Mouse (Mus musculus) kidney, postnatal 0 days (tissue): ENCODE measurements around the gene Hrct1. TPM values are rescaled to one million over a fixed set of nuclear protein-coding genes. Genes with fewer than 3 reads are reported as not detected.

ENCODE experiments used
- ATAC-seq: fragments of 200-750 bp; cut with Nextera tagmentation; replicated peaks from 2 replicates; pipeline ENCODE4 v1.8.0; 2017; ENCODE audit warnings: low read depth, moderate number of reproducible peaks, moderate TSS enrichment, moderate library complexity; ENCODE audit not compliant: low FRiP score
- DNase-seq: peaks from one replicate; pipeline ENCODE4 v3.0.0-alpha.2; 2016; ENCODE audit warnings: low spot score
- H3K27ac ChIP-seq: fragments of 300-500 bp; sonication (generic); 2 replicates; pipeline ENCODE4 v1.5.1; 2014; ENCODE audit warnings: mild to moderate bottlenecking
- H3K27me3 ChIP-seq: fragments of 300-500 bp; sonication (generic); 2 replicates; pipeline ENCODE4 v1.6.1; 2014; ENCODE audit warnings: low read length, mixed read lengths; ENCODE audit not compliant: insufficient read depth
- H3K36me3 ChIP-seq: fragments of 300-500 bp; sonication (generic); 2 replicates; pipeline ENCODE4 v1.6.1; 2014; ENCODE audit warnings: low read length, mixed read lengths; ENCODE audit not compliant: insufficient read depth
- H3K4me1 ChIP-seq: fragments of 300-500 bp; sonication (generic); replicated peaks from 2 replicates; pipeline ENCODE4 v1.6.1; 2014; ENCODE audit warnings: antibody characterized with exemption, low read length, mixed read lengths; ENCODE audit not compliant: insufficient read depth
- H3K4me2 ChIP-seq: fragments of 300-500 bp; sonication (generic); 2 replicates; pipeline ENCODE4 v1.6.1; 2014; ENCODE audit warnings: mild to moderate bottlenecking, low read length, moderate library complexity, mixed read lengths
- H3K4me3 ChIP-seq: fragments of 300-500 bp; sonication (generic); replicated peaks from 2 replicates; pipeline ENCODE4 v1.5.1; 2014; ENCODE audit warnings: low read depth, low read length
- H3K9ac ChIP-seq: fragments of 300-500 bp; sonication (generic); 2 replicates; pipeline ENCODE4 v1.6.1; 2014; ENCODE audit warnings: low read depth, low read length
- H3K9me3 ChIP-seq: fragments of 300-500 bp; sonication (generic); replicated peaks from 2 replicates; pipeline ENCODE4 v1.6.1; 2016; ENCODE audit warnings: low read length, inconsistent platforms, mixed read lengths
- CTCF ChIP-seq: IDR thresholded peaks from 2 replicates; pipeline ENCODE4 v1.5.1; 2016; ENCODE audit warnings: antibody characterized with exemption, low read depth, mild to moderate bottlenecking, moderate library complexity
- WGBS: fragments of 180-500 bp; shearing (Covaris S2); extraction: QIAGEN DNeasy Blood & Tissue Kit; methylation state at CpG from one replicate; pipeline ENCODE4 v1.1.7; 2014; 5-methylcytosine and 5-hydroxymethylcytosine counted together
- polyA plus RNA-seq: library from polyadenylated mRNA; unstranded; fragments of >200 nt; fragmentation: Nextera tagmentation; extraction: Ambion mirVana; gene quantifications from 2 replicates; pipeline ENCODE4 v1.2.1, GENCODE M21; 2015

Gene Hrct1
- polyA plus RNA-seq, 1 experiment from 2014 or later: 3.2 TPM

DNA sequence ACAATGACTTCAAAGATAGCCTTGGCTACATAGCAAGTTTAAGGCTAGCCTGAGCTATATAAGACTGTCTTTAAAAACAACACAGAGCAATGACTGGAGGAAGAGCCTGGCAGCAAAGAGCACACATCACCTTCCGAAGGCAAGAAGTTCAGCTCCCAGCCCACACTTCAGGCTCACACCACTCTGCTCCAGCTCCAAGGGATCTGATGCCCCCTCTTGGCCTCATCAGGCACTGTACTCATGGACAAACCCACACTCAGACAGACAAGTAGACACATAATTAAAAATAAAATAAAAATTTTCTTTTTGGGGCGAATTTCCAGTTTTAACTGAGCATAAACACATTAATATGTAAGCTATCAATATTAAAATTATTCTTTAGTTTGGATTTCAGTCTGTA, 34.3 kb downstream of the Hrct1 start:
- WGBS: 84% methylated on average over 2 of the region's 2 CpGs
- TF ChIP-seq CTCF: peak; percentile 8; the same call in 1 of the 2 replicates
- no peak overlapping the region for H3K4me3 ChIP-seq
- no peak overlapping the region for H3K9ac ChIP-seq
- ATAC-seq (no peak), DNase-seq (no peak)
- H3K4me2 ChIP-seq: no peak overlapping the region
- no peaks in the 10 kb centered on the region for H3K36me3 ChIP-seq
- no peaks in the 10 kb centered on the region for H3K27me3 ChIP-seq
- H3K27ac ChIP-seq: no peak overlapping the region
- H3K4me1 ChIP-seq: peaks cover 4% of the 10 kb centered on the region; the same call in 1 of the 2 replicates
- H3K9me3 ChIP-seq: no peaks in the 10 kb centered on the region

DNA sequence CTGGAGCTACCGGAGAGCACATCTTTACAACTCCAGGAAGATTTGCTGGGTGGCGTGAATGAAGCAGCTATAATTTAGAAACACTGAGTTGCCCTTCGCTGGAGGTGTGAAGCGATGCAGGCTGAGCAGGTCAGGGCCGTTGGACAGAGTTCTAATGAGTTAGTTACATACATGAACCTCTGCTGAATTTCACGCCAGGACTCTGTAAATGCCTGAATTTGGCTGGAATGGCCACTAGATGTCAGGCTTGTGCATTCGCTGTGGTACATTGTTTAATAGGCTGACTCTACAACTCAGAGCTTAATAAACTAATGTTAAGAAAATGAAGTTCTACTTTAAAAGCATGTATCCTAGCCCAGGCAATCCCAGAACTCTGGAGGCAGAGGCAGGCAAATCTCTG, 36.4 kb downstream of the Hrct1 start:
- H3K9me3 ChIP-seq: no peaks in the 10 kb centered on the region
- H3K4me3 ChIP-seq: no peak overlapping the region
- H3K36me3 ChIP-seq: no peaks in the 10 kb centered on the region
- H3K4me2 ChIP-seq: no peak overlapping the region
- ATAC-seq: no peak
- peak; percentile 79 for DNase-seq
- no peaks in the 10 kb centered on the region for H3K27me3 ChIP-seq
- peaks cover 4% of the 10 kb centered on the region; the same call in 1 of the 2 replicates for H3K4me1 ChIP-seq
- TF ChIP-seq CTCF: peak; percentile 89
- H3K9ac ChIP-seq: no peak overlapping the region
- WGBS: 13% methylated on average over 7 of the region's 7 CpGs
- no peak overlapping the region for H3K27ac ChIP-seq

DNA sequence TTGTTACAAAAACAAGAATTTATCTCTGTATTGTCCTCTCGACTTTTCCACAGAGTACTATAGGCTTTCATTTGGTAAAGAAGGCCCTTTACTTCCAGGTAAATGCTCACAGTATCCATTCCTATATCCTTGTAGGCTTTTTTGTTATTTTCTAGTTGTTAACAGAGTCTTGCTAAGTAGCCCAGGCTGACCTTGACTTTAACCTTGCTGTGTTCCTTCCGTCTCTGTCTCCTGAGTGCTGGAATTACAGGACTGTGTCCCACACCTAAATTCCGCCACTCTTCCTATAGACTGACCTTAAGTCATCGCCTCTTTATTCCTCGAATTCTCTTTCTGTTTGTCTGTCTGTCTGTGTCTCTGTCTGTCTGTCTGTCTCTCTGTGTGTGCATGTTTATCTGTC, 41.4 kb downstream of the Hrct1 start:
- no peaks in the 10 kb centered on the region for H3K27me3 ChIP-seq
- no peak overlapping the region for H3K9ac ChIP-seq
- ATAC-seq (no peak), DNase-seq (no peak)
- TF ChIP-seq CTCF: no peak
- no peaks in the 10 kb centered on the region for H3K4me1 ChIP-seq
- H3K27ac ChIP-seq: no peak overlapping the region
- WGBS: 78% methylated on average over 5 of the region's 5 CpGs
- H3K4me3 ChIP-seq: no peak overlapping the region
- H3K4me2 ChIP-seq: no peak overlapping the region
- no peaks in the 10 kb centered on the region for H3K9me3 ChIP-seq
- no peaks in the 10 kb centered on the region for H3K36me3 ChIP-seq

DNA sequence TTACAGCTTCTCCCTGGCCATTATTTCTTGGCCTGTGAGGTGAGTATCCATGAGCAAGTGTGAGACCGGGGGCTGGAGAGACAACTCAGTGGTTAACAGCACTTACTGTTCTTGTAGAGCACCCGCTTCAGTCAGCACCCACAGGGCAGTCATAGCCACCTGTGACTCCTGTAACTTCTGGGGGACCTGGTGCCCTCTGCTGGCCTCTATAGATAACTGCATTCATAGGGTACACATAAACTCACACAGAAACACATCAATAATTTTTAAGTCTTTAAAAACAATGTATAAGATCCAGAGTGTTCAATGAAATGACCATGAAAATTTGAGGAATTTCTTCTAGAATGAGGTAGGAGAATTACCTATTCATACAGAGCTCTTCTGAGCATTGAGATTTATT, 42.4 kb downstream of the Hrct1 start:
- ATAC-seq (no peak), DNase-seq (no peak)
- Histone ChIP-seq H3K27me3 (no peaks in the 10 kb centered on the region), H3K4me2 (no peak overlapping the region), H3K4me3 (no peak overlapping the region), H3K27ac (no peak overlapping the region), H3K9ac (no peak overlapping the region), H3K9me3 (no peaks in the 10 kb centered on the region), H3K4me1 (no peaks in the 10 kb centered on the region), H3K36me3 (no peaks in the 10 kb centered on the region)
- TF ChIP-seq CTCF: peak; percentile 17; the same call in 1 of the 2 replicates
- WGBS: 97% methylated on average over 2 of the region's 2 CpGs

DNA sequence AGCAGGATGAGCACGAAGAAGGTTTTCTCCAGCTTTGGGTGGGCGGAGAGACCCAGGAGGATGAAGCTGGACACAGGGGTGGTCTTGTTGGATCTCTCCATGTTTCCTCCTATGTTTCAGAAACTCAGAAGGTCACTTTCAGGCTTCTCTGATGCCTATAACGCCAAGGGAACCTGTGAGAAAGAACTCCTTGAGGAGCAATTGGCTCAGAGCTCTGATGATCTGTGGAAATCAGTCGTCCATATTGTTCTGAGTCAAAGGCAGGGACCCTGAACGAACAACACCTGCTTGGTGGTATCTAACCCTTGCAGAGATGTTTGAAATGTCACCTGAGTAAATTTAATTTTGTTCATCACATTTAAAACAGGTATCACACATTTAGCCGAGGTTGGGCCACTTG, 43.9 kb downstream of the Hrct1 start, which contains the start of gene Olfr159:
Olfr159 (minus strand) TSS at position 101 of the 400 bp plus-strand sequence.
- no peaks in the 10 kb centered on the region for H3K9me3 ChIP-seq
- H3K27me3 ChIP-seq: no peaks in the 10 kb centered on the region
- ATAC-seq: no peak
- 77% methylated on average over 6 of the region's 6 CpGs for whole genome bisulfite sequencing
- no peaks in the 10 kb centered on the region for H3K36me3 ChIP-seq
- DNase-seq: no peak
- no peak for TF ChIP-seq CTCF
- no peak within 1 kb of the TSS for H3K27ac ChIP-seq
- no peaks in the 10 kb centered on the region for H3K4me1 ChIP-seq
- no peak within 1 kb of the TSS for H3K4me2 ChIP-seq
- no peak within 1 kb of the TSS for H3K4me3 ChIP-seq
- no peak within 1 kb of the TSS for H3K9ac ChIP-seq

DNA sequence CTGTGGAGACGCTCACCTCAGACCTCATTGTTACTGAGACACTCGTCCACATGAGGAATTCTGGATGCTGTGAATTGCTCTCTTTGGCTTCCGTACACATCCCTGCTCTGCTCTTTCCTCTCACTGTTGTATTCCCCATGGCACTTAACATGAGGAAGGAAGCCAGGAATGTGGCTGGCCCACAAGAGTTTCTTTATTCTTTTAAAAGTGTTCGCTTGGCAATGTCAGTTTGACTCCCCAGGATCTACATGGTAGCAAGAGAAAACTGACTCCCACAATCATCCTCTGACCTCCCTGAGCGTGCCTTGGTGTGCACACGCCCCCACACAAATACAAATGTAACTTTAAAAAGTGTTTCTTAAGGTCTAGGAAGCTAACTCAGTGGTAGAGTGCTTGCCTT, 44.6 kb downstream of the Hrct1 start:
- H3K27me3 ChIP-seq: no peaks in the 10 kb centered on the region
- H3K4me1 ChIP-seq: no peaks in the 10 kb centered on the region
- H3K36me3 ChIP-seq: no peaks in the 10 kb centered on the region
- ATAC-seq (no peak), DNase-seq (no peak)
- no peak overlapping the region for H3K4me3 ChIP-seq
- TF ChIP-seq CTCF: no peak
- no peaks in the 10 kb centered on the region for H3K9me3 ChIP-seq
- no peak overlapping the region for H3K4me2 ChIP-seq
- H3K9ac ChIP-seq: no peak overlapping the region
- WGBS: 30% methylated on average over 6 of the region's 6 CpGs
- no peak overlapping the region for H3K27ac ChIP-seq

DNA sequence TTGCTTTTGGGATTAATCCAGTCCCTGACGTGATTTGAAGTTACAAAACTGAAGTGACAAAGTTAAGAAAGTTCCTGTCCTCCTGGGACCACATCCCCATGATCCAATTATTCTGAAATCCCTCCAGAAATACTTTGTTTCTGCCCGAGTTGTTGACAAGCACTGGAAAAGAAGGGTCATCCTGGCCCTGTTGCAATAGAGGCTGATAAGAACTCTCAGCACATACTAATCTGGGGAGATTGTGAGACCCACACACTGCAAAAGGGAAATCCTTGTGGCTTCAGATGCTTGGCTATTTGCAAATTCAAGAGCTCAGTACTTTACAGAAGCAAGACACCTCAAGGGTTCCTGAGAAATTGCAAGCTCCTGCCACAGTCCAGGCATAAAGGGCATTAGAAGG, 45.3 kb downstream of the Hrct1 start:
- Histone ChIP-seq H3K27me3 (no peaks in the 10 kb centered on the region), H3K27ac (no peak overlapping the region), H3K9ac (no peak overlapping the region), H3K4me3 (no peak overlapping the region), H3K4me1 (no peaks in the 10 kb centered on the region), H3K4me2 (no peak overlapping the region), H3K36me3 (no peaks in the 10 kb centered on the region), H3K9me3 (no peaks in the 10 kb centered on the region)
- DNase-seq (no peak), ATAC-seq (no peak)
- WGBS: 58% methylated on average over 2 of the region's 2 CpGs
- no peak for TF ChIP-seq CTCF

Other genes with a start within 250 kb of the Hrct1 start
- not detected in 2 replicates for gene Sit1, start 243.5 kb upstream of the Hrct1 start, polyA plus RNA-seq
- 104 and 107 TPM in 2 replicates for gene Ccdc107, start 234.3 kb upstream of the Hrct1 start, polyA plus RNA-seq
- 15.2 and 15.4 TPM in 2 replicates for gene Arhgef39, start 227.5 kb upstream of the Hrct1 start, polyA plus RNA-seq
- 0.48 and 1.3 TPM in 2 replicates for gene Car9, start 220.2 kb upstream of the Hrct1 start, polyA plus RNA-seq
- gene Tpm2, start 203.4 kb upstream of the Hrct1 start, polyA plus RNA-seq: 164 and 176 TPM in 2 replicates
- 74.1 and 76.5 TPM in 2 replicates for gene Creb3, start 164.9 kb upstream of the Hrct1 start, polyA plus RNA-seq
- gene Tln1, start 164.5 kb upstream of the Hrct1 start, polyA plus RNA-seq: 64.9 and 65.8 TPM in 2 replicates
- gene Rgp1, start 148.5 kb upstream of the Hrct1 start, polyA plus RNA-seq: 15.9 and 17.8 TPM in 2 replicates
- gene Gba2, start 148.3 kb upstream of the Hrct1 start, polyA plus RNA-seq: 14.2 and 15.9 TPM in 2 replicates
- gene Msmp, start 142.7 kb upstream of the Hrct1 start, polyA plus RNA-seq: 2.0 and 2.5 TPM in 2 replicates
- 7.2 and 8.6 TPM in 2 replicates for gene Npr2, start 95.3 kb upstream of the Hrct1 start, polyA plus RNA-seq
- gene Spag8, start 73.6 kb upstream of the Hrct1 start, polyA plus RNA-seq: 0.79 and 0.96 TPM in 2 replicates
- gene Hint2, start 70.7 kb upstream of the Hrct1 start, polyA plus RNA-seq: 236 and 263 TPM in 2 replicates
- gene Tmem8b, start 58.2 kb upstream of the Hrct1 start, polyA plus RNA-seq: 2.0 and 2.2 TPM in 2 replicates
- 2.9 and 3.8 TPM in 2 replicates for gene Fam221b, start 58.0 kb upstream of the Hrct1 start, polyA plus RNA-seq
- not detected in 2 replicates for gene Olfr70, start 26.4 kb upstream of the Hrct1 start, polyA plus RNA-seq
- not detected in 2 replicates for gene Olfr71, start 16.9 kb upstream of the Hrct1 start, polyA plus RNA-seq
- 0.40 and 0.43 TPM in 2 replicates for gene Spaar, start 2.8 kb downstream of the Hrct1 start, polyA plus RNA-seq
- not detected in 2 replicates for gene Olfr159, start 43.8 kb downstream of the Hrct1 start, polyA plus RNA-seq
- not detected in 2 replicates for gene Olfr156, start 96.7 kb downstream of the Hrct1 start, polyA plus RNA-seq
- 0.01 TPM in 1 of 2 replicates, not detected in the other for gene Olfr157, start 113.0 kb downstream of the Hrct1 start, polyA plus RNA-seq
- not detected in 2 replicates for gene Olfr155, start 124.4 kb downstream of the Hrct1 start, polyA plus RNA-seq
- gene Reck, start 148.3 kb downstream of the Hrct1 start, polyA plus RNA-seq: 20.2 and 20.5 TPM in 2 replicates
- gene Glipr2, start 230.2 kb downstream of the Hrct1 start, polyA plus RNA-seq: 54.9 and 59.1 TPM in 2 replicates